Mouse (Mus musculus): ENCODE measurements around the gene Ptprb.

DNA sequence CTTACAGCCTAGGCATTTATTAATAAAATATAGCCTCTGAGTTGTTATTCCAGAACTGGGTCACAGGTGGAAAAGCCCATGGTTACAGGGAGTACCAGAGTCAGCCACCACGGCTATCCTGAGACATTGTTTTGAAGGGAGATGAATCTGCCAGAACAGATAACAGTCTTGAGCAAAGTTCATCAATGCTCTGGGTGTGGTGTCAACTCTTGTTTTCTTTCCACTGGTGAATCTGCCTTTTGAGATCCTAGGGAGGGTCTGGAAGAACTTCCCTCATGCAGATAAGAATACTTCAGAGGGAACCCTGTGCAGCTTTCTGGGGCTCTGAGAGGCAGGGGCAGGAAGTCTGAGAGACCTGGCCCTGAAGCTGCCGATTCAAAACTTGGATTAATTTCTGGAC lies 29.7 kb upstream of the Ptprb start:
- TF ChIP-seq GATA1 (IDR thresholded peaks at IDR 0.05; ENCODE audit: low read length) (no peak), TAL1 (IDR thresholded peaks at IDR 0.05; ENCODE audit: low read length) (no peak)
